Mouse (Mus musculus) lung, embryonic 15.5 days (tissue): Measurements from ENCODE around the gene Lgr6. TPM values are rescaled to one million over a fixed set of nuclear protein-coding genes. Genes with fewer than 3 reads are reported as not detected.
A peak's percentile ranks its signal among the peaks of the same experiment; 100 is the strongest.

Experiments used
- ATAC-seq: fragments of 200-750 bp; cut with Nextera tagmentation; 2 replicates; pipeline ENCODE4 v1.8.0; 2017; ENCODE audit warnings: moderate number of reproducible peaks, borderline replicate concordance; ENCODE audit not compliant: low FRiP score, low TSS enrichment; ENCODE audit errors: extremely low read depth
- H3K27ac ChIP-seq: fragments of 300-500 bp; sonication (generic); 2 replicates; pipeline ENCODE4 v1.5.1; 2015; ENCODE audit warnings: moderate library complexity, mild to moderate bottlenecking, inconsistent platforms
- H3K27me3 ChIP-seq: fragments of 300-500 bp; sonication (generic); 2 replicates; pipeline ENCODE4 v1.6.1; 2015; ENCODE audit warnings: inconsistent platforms
- H3K36me3 ChIP-seq: fragments of 300-500 bp; sonication (generic); 2 replicates; pipeline ENCODE4 v1.6.1; 2015; ENCODE audit warnings: inconsistent platforms
- H3K4me1 ChIP-seq: fragments of 300-500 bp; sonication (generic); 2 replicates; pipeline ENCODE4 v1.6.1; 2015; ENCODE audit warnings: inconsistent platforms
- H3K4me2 ChIP-seq: fragments of 300-500 bp; sonication (generic); 2 replicates; pipeline ENCODE4 v1.6.1; 2015; ENCODE audit warnings: inconsistent platforms, mild to moderate bottlenecking, moderate library complexity
- H3K4me3 ChIP-seq: fragments of 300-500 bp; sonication (generic); 2 replicates; pipeline ENCODE4 v1.5.1; 2015; ENCODE audit warnings: mild to moderate bottlenecking, inconsistent platforms
- H3K9ac ChIP-seq: fragments of 300-500 bp; sonication (generic); 2 replicates; pipeline ENCODE4 v1.6.1; 2015; ENCODE audit warnings: inconsistent platforms
- H3K9me3 ChIP-seq: fragments of 300-500 bp; sonication (generic); 2 replicates; pipeline ENCODE4 v1.6.1; 2016; ENCODE audit warnings: inconsistent platforms
- WGBS: fragments of 180-500 bp; shearing (Covaris S2); methylation state at CpG from one replicate; pipeline ENCODE4 v1.1.7; 2015; 5-methylcytosine and 5-hydroxymethylcytosine counted together
- polyA plus RNA-seq: library from polyadenylated mRNA; unstranded; fragments of >200 nt; fragmentation: Nextera tagmentation; extraction: Ambion mirVana; gene quantifications from 2 replicates; pipeline ENCODE4 v1.2.1, GENCODE M21; 2015

Gene Lgr6
- polyA plus RNA-seq = 11.6 and 12.8 TPM in 2 replicates

- under 1% methylated on average over 39 of the region's 40 CpGs for WGBS
- no peaks in the 10 kb centered on the region for H3K9me3 ChIP-seq
- peaks cover 77% of the 10 kb centered on the region for H3K27me3 ChIP-seq
- H3K4me3 ChIP-seq = peak within 1 kb of the TSS; percentile 48
- H3K4me2 ChIP-seq = peak within 1 kb of the TSS; percentile 80
- peaks cover 19% of the 10 kb centered on the region for H3K4me1 ChIP-seq
- no peak within 1 kb of the TSS for H3K27ac ChIP-seq
- ATAC-seq = peak; percentile 46; the same call in 1 of the 2 replicates
- H3K36me3 ChIP-seq = no peaks in the 10 kb centered on the region
- 0 out of 2 replicates have a peak within 1 kb of the TSS, but pooled peaks have one; percentile 22 for H3K9ac ChIP-seq
Observed at GRCm38 (mm10) chr1:135105124-135105523, at the start of gene Lgr6. Lgr6 (minus strand) TSS chr1:135105276.

- peak overlapping the region; percentile 27 for H3K9ac ChIP-seq
Observed at GRCm38 (mm10) chr1:135154411-135154959, 49.4 kb upstream of the Lgr6 start.

GRCm38 (mm10) chr1:135154011-135154410 lies 48.9 kb upstream of the Lgr6 start:
- H3K4me2 ChIP-seq = peak overlapping the region; percentile 51
- peak overlapping the region; percentile 27 for H3K9ac ChIP-seq
- H3K4me1 ChIP-seq = peaks cover 12% of the 10 kb centered on the region
- peak overlapping the region; percentile 69; the same call in 1 of the 2 replicates for H3K27ac ChIP-seq
- peak overlapping the region; percentile 25 for H3K4me3 ChIP-seq
- WGBS = 20% methylated on average over 13 of the region's 13 CpGs
- no peaks in the 10 kb centered on the region for H3K9me3 ChIP-seq
- ATAC-seq = peak; percentile 9; the same call in 1 of the 2 replicates
- H3K36me3 ChIP-seq = peaks cover 18% of the 10 kb centered on the region
- H3K27me3 ChIP-seq = no peaks in the 10 kb centered on the region

More at GRCm38 (mm10) chr1:135154411-135154959, 49.4 kb upstream of the Lgr6 start:
- WGBS = 2% methylated on average over 14 of the region's 14 CpGs
- peak; percentile 68; the same call in 1 of the 2 replicates for ATAC-seq
- no peaks in the 10 kb centered on the region for H3K27me3 ChIP-seq
- peaks cover 14% of the 10 kb centered on the region for H3K4me1 ChIP-seq
- H3K9me3 ChIP-seq = no peaks in the 10 kb centered on the region
- peak overlapping the region; percentile 25 for H3K4me3 ChIP-seq
- H3K27ac ChIP-seq = peak overlapping the region; percentile 69
- peaks cover 18% of the 10 kb centered on the region for H3K36me3 ChIP-seq
- peak overlapping the region; percentile 51 for H3K4me2 ChIP-seq

DNA sequence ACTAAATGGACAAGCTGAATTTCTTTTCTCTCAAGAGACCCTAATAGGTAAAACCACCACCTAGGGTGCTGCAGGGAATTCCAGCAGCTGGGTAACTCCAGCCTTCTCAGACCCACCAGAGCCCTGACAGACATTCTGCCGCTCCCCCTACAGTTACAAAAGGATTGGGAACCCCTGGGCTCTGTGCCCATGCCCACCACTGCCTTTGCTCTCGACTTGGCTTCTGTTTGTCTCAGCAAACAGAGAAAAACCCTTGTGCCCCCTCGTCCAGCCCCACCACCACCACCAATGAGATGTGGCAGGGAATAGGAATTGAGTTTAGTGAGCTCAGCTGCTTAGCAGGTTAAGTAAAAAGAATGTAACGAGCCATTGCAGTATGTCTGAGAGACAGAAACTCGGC lies 43.9 kb upstream of the Lgr6 start:
- H3K9ac ChIP-seq = no peak overlapping the region
- WGBS = 56% methylated on average over 5 of the region's 5 CpGs

GRCm38 (mm10) chr1:135148476-135148875 lies 43.4 kb upstream of the Lgr6 start:
- H3K9me3 ChIP-seq = no peaks in the 10 kb centered on the region
- no peak overlapping the region for H3K27ac ChIP-seq
- WGBS = 64% methylated on average over 4 of the region's 4 CpGs
- peak overlapping the region; percentile 91 for H3K4me2 ChIP-seq
- peak overlapping the region; percentile 89 for H3K4me3 ChIP-seq
- no peaks in the 10 kb centered on the region for H3K36me3 ChIP-seq
- H3K9ac ChIP-seq = no peak overlapping the region
- ATAC-seq = no peak
- H3K4me1 ChIP-seq = peaks cover 22% of the 10 kb centered on the region
- H3K27me3 ChIP-seq = no peaks in the 10 kb centered on the region

More for the DNA sequence above, 43.9 kb upstream of the Lgr6 start:
- no peak overlapping the region; the same call in 1 of the 2 replicates for H3K27ac ChIP-seq
- H3K9me3 ChIP-seq = no peaks in the 10 kb centered on the region
- no peaks in the 10 kb centered on the region for H3K36me3 ChIP-seq
- no peak overlapping the region for H3K4me2 ChIP-seq
- no peak for ATAC-seq
- H3K4me1 ChIP-seq = peaks cover 24% of the 10 kb centered on the region
- no peak overlapping the region; the same call in 1 of the 2 replicates for H3K4me3 ChIP-seq
- H3K27me3 ChIP-seq = no peaks in the 10 kb centered on the region

- 4% methylated on average over 7 of the region's 7 CpGs for WGBS
- H3K27me3 ChIP-seq = no peaks in the 10 kb centered on the region
- H3K4me1 ChIP-seq = peaks cover 22% of the 10 kb centered on the region
- peak overlapping the region; percentile 89 for H3K27ac ChIP-seq
- peak overlapping the region; percentile 99 for H3K9ac ChIP-seq
- H3K9me3 ChIP-seq = no peaks in the 10 kb centered on the region
- peak overlapping the region; percentile 89 for H3K4me3 ChIP-seq
- H3K4me2 ChIP-seq = peak overlapping the region; percentile 91
- 0 out of 2 replicates have a peak, but pooled peaks have one; percentile 2 for ATAC-seq
- no peaks in the 10 kb centered on the region for H3K36me3 ChIP-seq
Observed at GRCm38 (mm10) chr1:135147702-135148058, 42.6 kb upstream of the Lgr6 start.

DNA sequence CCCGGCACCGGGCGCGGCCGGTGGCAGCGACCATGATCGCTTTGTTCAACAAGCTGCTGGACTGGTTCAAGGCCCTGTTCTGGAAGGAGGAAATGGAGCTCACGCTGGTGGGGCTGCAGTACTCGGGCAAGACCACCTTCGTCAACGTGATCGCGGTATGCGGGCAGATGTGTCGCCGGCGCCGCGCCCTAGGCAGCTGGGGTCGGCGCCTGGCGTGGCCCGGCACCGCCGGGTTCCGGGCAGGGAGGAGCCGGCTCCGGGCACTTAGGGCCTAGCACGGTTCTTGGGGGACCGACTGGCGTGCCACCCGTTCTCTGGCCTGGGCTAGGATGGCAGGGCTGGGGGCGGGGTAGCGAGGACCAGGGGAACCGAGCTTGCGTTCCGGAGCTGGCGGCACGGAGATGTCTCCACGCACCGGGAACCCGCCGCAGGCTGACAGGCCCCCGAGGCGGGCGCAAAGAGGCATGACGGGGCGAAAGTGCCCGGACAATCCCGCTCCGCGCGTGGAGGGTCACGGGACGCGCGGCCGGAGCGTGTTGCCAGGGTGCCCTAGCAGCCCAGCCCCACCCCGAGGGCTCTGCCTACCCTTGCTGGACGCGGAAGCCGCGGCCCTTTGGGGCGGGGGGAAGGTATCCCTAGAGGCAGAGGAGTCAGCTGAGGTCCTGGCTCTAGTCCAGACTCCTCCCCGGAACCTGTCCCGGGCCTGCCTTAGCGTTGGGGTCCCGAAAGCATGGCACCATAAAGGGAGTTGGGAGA lies 42.0 kb upstream of the Lgr6 start:
- Histone ChIP-seq H3K9ac (peak overlapping the region; percentile 99), H3K27me3 (no peaks in the 10 kb centered on the region), H3K9me3 (no peaks in the 10 kb centered on the region), H3K4me3 (peak overlapping the region; percentile 89), H3K4me1 (peaks cover 22% of the 10 kb centered on the region), H3K4me2 (peak overlapping the region; percentile 91), H3K36me3 (no peaks in the 10 kb centered on the region), H3K27ac (peak overlapping the region; percentile 89)
- ATAC-seq = peak; percentile 77
- 1% methylated on average over 69 of the region's 69 CpGs for WGBS

GRCm38 (mm10) chr1:135146077-135146945 lies 41.2 kb upstream of the Lgr6 start, which contains the start of gene Arl8a:
Arl8a (plus strand) TSS chr1:135146824.
- peak within 1 kb of the TSS; percentile 89 for H3K27ac ChIP-seq
- H3K36me3 ChIP-seq = no peaks in the 10 kb centered on the region
- H3K27me3 ChIP-seq = no peaks in the 10 kb centered on the region
- H3K4me3 ChIP-seq = peak within 1 kb of the TSS; percentile 89
- WGBS = under 1% methylated on average over 77 of the region's 78 CpGs
- peak; percentile 89 for ATAC-seq
- H3K9ac ChIP-seq = peak within 1 kb of the TSS; percentile 99
- peaks cover 22% of the 10 kb centered on the region for H3K4me1 ChIP-seq
- H3K4me2 ChIP-seq = peak within 1 kb of the TSS; percentile 91
- H3K9me3 ChIP-seq = no peaks in the 10 kb centered on the region

- H3K9ac ChIP-seq = no peak overlapping the region
- ATAC-seq = no peak
- H3K4me3 ChIP-seq = no peak overlapping the region
- no peaks in the 10 kb centered on the region for H3K27me3 ChIP-seq
- no peak overlapping the region for H3K27ac ChIP-seq
- 70% methylated on average over 2 of the region's 2 CpGs for WGBS
- H3K4me1 ChIP-seq = peaks cover 19% of the 10 kb centered on the region
- H3K36me3 ChIP-seq = no peaks in the 10 kb centered on the region
- H3K4me2 ChIP-seq = no peak overlapping the region
- no peaks in the 10 kb centered on the region for H3K9me3 ChIP-seq
Observed at GRCm38 (mm10) chr1:135143940-135144339, 38.9 kb upstream of the Lgr6 start.

DNA sequence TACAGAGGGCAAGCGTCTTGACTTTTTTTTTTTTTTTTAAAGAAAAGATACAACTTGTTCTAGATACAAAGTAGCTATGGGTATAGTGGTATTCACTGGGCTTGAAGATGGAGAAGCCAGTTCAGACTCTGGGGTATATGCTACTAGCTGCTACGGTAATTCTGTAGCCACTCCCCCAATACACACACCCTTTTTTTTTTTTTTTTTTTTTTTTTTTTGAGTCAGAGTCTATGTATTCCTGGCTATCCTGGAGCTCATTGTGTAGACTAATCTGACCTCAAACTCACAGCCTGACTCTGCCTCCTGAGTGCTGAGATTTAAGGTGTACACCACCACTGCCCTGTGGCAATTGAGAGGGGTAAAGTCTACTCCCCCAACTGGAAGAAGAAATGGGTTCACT lies 37.4 kb upstream of the Lgr6 start:
- H3K27me3 ChIP-seq = no peaks in the 10 kb centered on the region
- no peak overlapping the region for H3K4me3 ChIP-seq
- H3K9ac ChIP-seq = no peak overlapping the region
- peaks cover 4% of the 10 kb centered on the region for H3K4me1 ChIP-seq
- no peak overlapping the region for H3K4me2 ChIP-seq
- no peaks in the 10 kb centered on the region for H3K36me3 ChIP-seq
- 39% methylated on average over 2 of the region's 2 CpGs for WGBS
- no peak overlapping the region for H3K27ac ChIP-seq
- no peaks in the 10 kb centered on the region for H3K9me3 ChIP-seq
- no peak for ATAC-seq

DNA sequence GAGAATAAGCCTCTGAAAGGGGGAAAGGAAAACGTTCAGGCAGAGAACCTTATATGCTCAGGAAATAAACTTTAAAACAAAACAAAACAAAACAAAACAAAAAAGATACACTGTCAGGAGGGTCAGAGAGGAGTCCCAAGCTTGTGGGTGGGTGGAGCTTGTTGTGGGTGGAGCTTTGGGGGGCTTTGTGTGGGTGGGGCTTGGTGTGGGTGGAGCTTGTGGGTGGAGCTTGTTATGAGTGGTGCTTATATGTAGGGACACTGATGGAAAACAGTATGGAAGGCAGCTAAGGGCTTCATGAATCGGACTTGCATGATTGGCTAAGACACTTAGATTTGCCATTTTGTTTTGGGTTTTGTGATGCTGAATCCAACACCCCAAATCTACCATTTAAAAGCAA lies 34.8 kb upstream of the Lgr6 start:
- H3K27me3 ChIP-seq = no peaks in the 10 kb centered on the region
- H3K4me3 ChIP-seq = no peak overlapping the region
- no peak overlapping the region for H3K9ac ChIP-seq
- ATAC-seq = no peak
- H3K27ac ChIP-seq = no peak overlapping the region
- no peaks in the 10 kb centered on the region for H3K4me1 ChIP-seq
- WGBS = 59% methylated on average over 2 of the region's 2 CpGs
- H3K36me3 ChIP-seq = no peaks in the 10 kb centered on the region
- no peaks in the 10 kb centered on the region for H3K9me3 ChIP-seq
- H3K4me2 ChIP-seq = no peak overlapping the region
